Mouse (Mus musculus) thymus, adult 2 months (tissue): Measurements from ENCODE around the gene Gm19684. TPM values are rescaled to one million over a fixed set of nuclear protein-coding genes. Genes with fewer than 3 reads are reported as not detected.
"Not testable (repeated sequence)": the region's sequence is repeated elsewhere in the genome, so short reads cannot be mapped to it uniquely, and the experiment has no call there.

ENCODE experiments used
- DNase-seq: peaks from one replicate; pipeline ENCODE4 v3.0.0; 2021
- H3K27ac ChIP-seq: fragments of 200-500 bp; 2 replicates; pipeline ENCODE4 v1.5.1; 2012; ENCODE audit warnings: low read length, control low read depth; ENCODE audit not compliant: control insufficient read depth, insufficient read depth
- H3K27me3 ChIP-seq: fragments of 200-500 bp; 2 replicates; pipeline ENCODE4 v1.6.1; 2012; ENCODE audit warnings: mild to moderate bottlenecking, low read length, moderate library complexity, mixed read lengths; ENCODE audit not compliant: control insufficient read depth, insufficient read depth
- H3K36me3 ChIP-seq: fragments of 200-500 bp; 2 replicates; pipeline ENCODE4 v1.6.1; 2012; ENCODE audit warnings: mild to moderate bottlenecking, low read length, moderate library complexity; ENCODE audit not compliant: control insufficient read depth, insufficient read depth
- H3K4me1 ChIP-seq: fragments of 200-500 bp; replicated peaks from 2 replicates; pipeline ENCODE4 v1.6.1; 2012; ENCODE audit warnings: low read length; ENCODE audit not compliant: control insufficient read depth, insufficient read depth
- H3K4me3 ChIP-seq: fragments of 200-500 bp; 2 replicates; pipeline ENCODE4 v1.5.1; 2012; ENCODE audit warnings: mild to moderate bottlenecking, low read length, control low read depth, moderate library complexity; ENCODE audit not compliant: control insufficient read depth, insufficient read depth
- CTCF ChIP-seq: fragments of 200-500 bp; IDR thresholded peaks from 2 replicates; pipeline ENCODE4 v1.5.1; 2012; ENCODE audit warnings: mild to moderate bottlenecking, control low read depth, low read length, moderate library complexity, borderline replicate concordance; ENCODE audit not compliant: control insufficient read depth, poor library complexity, insufficient read depth; ENCODE audit errors: extremely low read depth
- POLR2A ChIP-seq: fragments of 200-500 bp; IDR thresholded peaks from 2 replicates; pipeline ENCODE4 v1.6.1; 2012; ENCODE audit warnings: mild to moderate bottlenecking, low read length, control low read depth, moderate library complexity; ENCODE audit not compliant: control insufficient read depth, poor library complexity, insufficient read depth; ENCODE audit errors: extremely low read depth
- WGBS: fragments of 180-500 bp; shearing (Covaris S2); methylation state at CpG from one replicate; pipeline ENCODE4 v1.1.7; 2018; 5-methylcytosine and 5-hydroxymethylcytosine counted together
- polyA plus RNA-seq: library from polyadenylated mRNA; depleted of rRNA; stranded (reverse); fragments of >200 nt; gene quantifications from 2 replicates; pipeline ENCODE4 v1.2.3, GENCODE M21; 2012

The Gm19684 gene
- polyA plus RNA-seq, 1 experiment, result 1.4 TPM

DNA sequence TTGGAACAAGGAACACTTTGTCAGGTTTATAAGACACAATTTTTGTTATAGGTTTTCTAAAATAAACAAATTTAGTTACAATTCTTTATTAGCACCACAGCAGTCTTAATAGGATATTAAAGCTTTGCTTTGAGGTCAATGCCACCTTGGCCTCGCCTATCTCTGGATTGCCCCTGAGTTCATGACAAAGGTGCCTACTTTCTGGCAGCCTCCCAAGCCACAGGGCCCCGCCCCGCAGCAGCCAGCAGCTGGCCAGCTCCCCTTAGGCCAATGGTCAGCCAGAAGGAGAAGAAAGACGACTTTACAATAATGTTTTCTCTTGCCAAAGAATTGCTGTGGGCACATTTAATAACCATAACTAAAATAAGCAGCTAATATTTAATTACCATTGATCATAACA is 29.7 kb downstream of the Gm19684 start:
- DNase-seq, H3K4me3 ChIP-seq, H3K27ac ChIP-seq, H3K27me3 ChIP-seq, H3K36me3 ChIP-seq: not testable (repeated sequence)
- 62% methylated on average over 4 of the region's 4 CpGs for WGBS
- peaks cover 10% of the 10 kb centered on the region for H3K4me1 ChIP-seq

DNA sequence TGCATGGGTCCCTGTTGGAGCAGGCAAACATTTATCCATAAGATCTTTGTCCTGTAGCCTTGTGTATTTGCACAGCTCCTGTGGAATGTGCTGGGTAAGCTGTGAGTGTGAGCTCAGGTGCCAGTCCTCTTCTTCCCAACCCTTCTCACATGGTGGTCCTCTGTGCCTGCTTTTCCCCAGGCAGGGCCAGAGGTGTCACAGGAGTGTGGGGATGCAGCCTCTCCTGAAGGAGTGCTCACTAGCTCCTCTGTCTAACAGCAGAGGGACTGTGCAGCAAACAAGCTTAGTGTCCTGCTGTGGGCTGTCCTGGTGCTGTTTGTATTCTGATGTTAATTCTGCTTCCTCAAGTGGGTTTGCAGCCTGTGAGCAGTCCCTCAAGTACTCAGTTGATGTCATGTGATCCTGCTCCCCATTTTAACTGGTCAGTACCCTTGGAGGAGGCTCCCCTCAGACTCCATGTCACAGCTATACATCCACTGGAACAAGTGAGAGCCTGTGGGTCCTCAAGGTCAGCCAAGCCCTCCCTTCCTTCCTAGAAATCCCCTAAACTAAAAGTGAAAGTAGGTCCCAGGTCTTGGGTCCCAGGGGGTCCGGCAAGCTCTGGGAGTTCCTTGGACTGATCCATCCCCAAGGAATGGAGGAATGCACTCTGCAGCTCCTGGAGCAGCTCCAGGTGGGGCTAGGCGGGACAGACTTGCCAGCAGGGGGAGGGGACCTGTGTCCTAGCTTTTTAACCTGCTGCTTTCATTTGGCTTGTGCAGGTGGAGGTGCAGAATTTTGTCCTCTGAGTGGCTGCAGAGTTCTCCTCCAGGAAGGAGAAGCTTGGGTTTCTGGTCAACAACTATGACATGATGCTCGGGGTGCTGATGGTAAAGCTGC is 33.0 kb downstream of the Gm19684 start:
- no peaks in the 10 kb centered on the region for H3K27me3 ChIP-seq
- H3K4me3 ChIP-seq, result no peak overlapping the region
- H3K27ac ChIP-seq, result no peak overlapping the region
- H3K4me1 ChIP-seq, result peaks cover 5% of the 10 kb centered on the region; the same call in 1 of the 2 replicates
- 45% methylated on average over 3 of the region's 3 CpGs for WGBS
- DNase-seq, result no peak
- no peak for TF ChIP-seq CTCF
- no peak for TF ChIP-seq POLR2A
- H3K36me3 ChIP-seq, result no peaks in the 10 kb centered on the region

DNA sequence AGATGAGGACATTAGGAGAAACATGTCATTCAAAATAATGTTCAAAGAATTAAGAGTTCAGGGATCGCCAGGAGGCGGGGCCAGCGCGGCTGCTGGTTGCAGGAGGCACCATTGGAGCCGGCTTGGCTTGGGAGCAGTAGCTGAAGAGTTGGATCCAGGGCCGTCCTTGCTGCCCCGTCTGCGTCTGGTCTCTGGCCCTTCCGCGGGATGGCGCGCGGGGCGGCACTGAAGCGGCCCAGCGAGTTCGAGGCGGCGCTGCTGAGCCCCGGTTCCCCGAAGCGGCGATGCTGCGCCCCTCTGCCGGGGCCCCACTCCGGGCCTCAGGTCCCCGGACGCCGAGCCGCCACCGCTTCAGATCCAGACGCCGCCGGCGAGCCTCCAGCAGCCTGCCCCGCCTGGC is 36.3 kb downstream of the Gm19684 start:
- H3K27me3 ChIP-seq, result peaks cover 10% of the 10 kb centered on the region
- H3K27ac ChIP-seq, H3K4me3 ChIP-seq, H3K36me3 ChIP-seq: not testable (repeated sequence)
- WGBS, result 2% methylated on average over 36 of the region's 36 CpGs
- peak; percentile 25 for DNase-seq
- H3K4me1 ChIP-seq, result peaks cover 16% of the 10 kb centered on the region

DNA sequence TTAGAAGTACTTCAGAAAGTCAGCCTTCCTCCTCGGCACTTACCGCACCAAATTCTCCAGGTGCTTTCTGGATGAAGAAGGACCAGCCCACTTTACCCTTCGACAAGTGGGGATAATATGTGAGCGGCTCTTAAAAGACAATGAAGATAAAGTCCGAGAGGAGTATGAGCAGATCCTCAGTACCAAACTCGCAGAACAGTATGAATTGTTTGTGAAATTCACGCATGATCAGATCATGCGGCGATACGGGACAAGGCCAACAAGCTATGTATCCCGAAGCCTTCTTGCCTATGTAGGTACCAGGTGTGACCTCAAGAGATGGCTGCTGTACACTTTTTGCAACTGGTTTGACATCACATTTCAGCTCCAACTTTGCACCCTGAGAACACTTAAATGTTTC is 36.8 kb downstream of the Gm19684 start:
- H3K27me3 ChIP-seq, result peaks cover 12% of the 10 kb centered on the region
- not testable (repeated sequence) for H3K4me3 ChIP-seq, H3K36me3 ChIP-seq, DNase-seq, H3K27ac ChIP-seq
- H3K4me1 ChIP-seq, result peaks cover 16% of the 10 kb centered on the region
- 16% methylated on average over 11 of the region's 11 CpGs for WGBS

DNA sequence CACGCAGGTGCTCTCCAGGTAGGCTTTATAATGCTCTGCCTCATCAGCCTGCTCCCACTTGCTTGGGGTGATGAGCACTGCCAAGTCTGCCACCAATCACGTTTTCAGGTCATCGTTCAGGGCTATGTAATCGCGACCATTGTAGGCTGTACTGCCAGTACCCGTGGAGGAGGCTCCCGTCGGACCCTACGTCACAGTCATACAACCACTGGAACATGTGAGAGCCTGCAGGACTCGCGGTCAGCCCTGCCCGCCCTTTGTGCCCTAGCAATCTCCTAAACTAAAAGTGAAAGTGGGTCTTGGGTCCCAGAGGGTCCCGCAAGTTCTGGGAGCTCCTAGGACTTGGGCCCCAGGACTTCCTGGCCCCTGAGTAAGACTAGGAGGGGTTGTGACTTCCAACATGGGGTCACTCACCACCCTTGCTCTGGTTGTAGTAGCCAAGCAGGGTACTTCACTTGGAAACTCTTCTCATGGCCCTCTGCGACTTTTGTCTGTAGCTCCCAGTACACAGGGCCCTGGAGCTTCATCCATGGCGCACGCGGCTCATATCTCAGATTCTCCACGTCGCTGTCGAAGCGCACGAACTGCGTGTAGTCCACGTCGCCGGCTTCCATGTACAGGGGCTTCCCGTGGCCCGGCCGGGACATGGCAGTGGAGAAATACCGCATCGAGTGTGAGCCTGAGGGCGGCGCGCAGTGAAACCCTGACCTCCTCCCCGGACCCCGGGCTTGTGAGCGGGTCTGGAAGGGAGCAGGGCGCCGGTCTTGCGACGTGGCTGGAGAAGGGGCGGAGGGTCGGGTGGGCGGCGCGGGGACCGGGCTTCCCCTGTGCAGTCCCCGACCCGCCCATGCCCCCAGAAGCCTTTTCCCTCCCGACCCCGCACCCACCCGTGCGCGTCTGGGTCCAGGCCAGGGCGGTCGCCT is 39.9 kb downstream of the Gm19684 start:
- DNase-seq, result no peak
- peaks cover 12% of the 10 kb centered on the region for H3K4me1 ChIP-seq
- no peak for TF ChIP-seq POLR2A
- TF ChIP-seq CTCF, result no peak
- no peak overlapping the region for H3K27ac ChIP-seq
- H3K36me3 ChIP-seq, result no peaks in the 10 kb centered on the region
- H3K27me3 ChIP-seq, result peaks cover 12% of the 10 kb centered on the region
- 2% methylated on average over 56 of the region's 56 CpGs for WGBS
- peak overlapping the region; percentile 25 for H3K4me3 ChIP-seq

DNA sequence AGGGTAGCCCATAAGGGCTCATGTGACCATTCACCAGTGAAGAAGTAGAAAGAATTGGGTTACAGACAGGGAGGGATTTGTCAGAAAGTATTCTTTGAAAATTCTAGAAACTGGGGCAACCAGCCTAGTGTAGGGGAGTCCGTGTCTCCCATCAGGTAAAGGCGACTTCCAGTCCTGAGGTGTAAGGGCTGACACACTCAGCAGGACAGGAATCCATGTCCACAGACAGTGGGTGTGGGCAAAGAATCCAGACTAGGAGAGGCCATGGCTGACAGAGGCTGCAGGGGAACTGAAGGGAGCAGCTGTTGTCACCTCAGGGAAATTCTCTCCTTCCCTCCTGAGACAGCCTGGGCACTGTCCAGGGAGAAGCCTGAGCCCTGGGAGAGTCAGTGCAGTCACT is 45.4 kb downstream of the Gm19684 start:
- H3K27me3 ChIP-seq, DNase-seq, H3K36me3 ChIP-seq, H3K27ac ChIP-seq: not testable (repeated sequence)
- WGBS, result 40% methylated on average over 2 of the region's 2 CpGs
- Histone ChIP-seq H3K4me3 (peak overlapping the region; percentile 6; the same call in 1 of the 2 replicates), H3K4me1 (peaks cover 30% of the 10 kb centered on the region)
